Mouse (Mus musculus): ENCODE data around the gene Cd47. TPM values are rescaled to one million over a fixed set of nuclear protein-coding genes. Genes with fewer than 3 reads are reported as not detected.

Gene Cd47
- total RNA-seq (2021): 126 and 128 TPM in 2 replicates
- long read RNA-seq, experiment 1, full-length matches to known transcripts: 75 of 299 reads
- long read RNA-seq, experiment 1, partial matches to known transcripts: 3 of 299 reads
- long read RNA-seq, experiment 1, other reads (novel, unspliced or antisense): 221 of 299 reads
- long read RNA-seq, experiment 2, full-length matches to known transcripts: 49 of 195 reads
- long read RNA-seq, experiment 2, partial matches to known transcripts: 7 of 195 reads
- long read RNA-seq, experiment 2, other reads (novel, unspliced or antisense): 139 of 195 reads

DNA sequence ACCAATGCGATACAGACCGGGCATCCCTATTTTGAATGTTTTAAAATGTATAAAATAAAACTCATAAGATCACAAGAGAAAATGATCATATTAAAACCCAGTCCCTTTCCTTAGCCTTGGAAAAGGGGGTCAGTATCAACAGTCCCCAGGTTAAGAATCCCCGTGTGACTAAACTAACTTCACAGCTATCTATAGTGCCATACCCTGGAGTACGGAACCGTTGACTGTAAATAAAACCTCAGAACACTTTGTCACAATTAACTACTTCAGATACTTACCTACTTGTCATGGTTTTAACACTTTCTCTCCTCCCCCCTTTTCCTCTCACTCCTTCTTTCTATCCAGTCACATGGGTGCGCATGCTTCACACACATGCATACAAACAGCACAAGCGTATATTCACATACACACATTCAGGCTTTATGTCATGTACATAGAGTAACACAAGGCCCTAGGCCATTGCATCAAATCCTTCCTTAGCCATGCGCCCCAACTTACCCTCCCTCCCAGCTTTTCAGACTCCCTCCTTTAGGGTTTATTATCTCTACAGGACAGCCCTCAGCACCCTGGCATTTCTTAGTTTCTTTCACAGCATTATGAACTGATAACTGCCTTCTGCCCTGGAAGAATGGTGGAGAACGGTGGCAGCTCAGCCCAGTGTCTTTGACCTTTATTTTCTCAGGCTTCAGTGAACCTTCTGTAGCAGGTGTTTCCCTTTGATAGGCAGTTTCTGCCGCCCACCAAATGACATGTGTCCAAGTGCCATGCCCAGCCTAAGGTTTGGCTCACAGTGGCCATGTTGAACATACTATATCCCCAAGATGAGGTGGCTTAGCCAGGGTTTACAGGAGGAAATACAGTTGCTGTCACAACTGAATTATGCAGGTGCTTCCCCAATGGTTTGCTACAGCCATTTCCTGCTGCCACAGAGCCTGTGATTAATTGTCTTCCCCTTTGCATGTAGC lies at the start of gene Cd47:
Cd47 (plus strand) TSS at position 937 of the 965 bp plus-strand sequence.
- peak; percentile 25 for DNase-seq

DNA sequence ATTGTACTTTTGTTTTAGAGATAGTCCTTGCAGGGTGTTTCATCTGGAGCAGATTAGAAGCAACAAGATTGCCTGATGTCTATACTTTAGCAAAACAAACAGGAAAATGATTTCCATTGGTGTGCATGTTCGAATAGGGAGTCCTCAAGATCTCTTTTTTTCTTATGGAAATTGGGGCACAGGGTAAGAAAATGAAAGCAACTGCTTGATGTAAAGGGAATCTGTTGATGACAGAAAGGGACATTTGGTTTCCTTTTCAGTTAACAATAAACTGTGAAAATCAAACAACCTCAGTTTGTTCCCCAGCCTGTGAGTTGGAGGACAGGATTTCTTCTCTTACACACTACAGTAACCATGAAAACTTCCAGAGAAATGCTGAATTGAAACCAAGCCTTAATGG lies 47.4 kb upstream of the Cd47 start:
- no peak for DNase-seq

DNA sequence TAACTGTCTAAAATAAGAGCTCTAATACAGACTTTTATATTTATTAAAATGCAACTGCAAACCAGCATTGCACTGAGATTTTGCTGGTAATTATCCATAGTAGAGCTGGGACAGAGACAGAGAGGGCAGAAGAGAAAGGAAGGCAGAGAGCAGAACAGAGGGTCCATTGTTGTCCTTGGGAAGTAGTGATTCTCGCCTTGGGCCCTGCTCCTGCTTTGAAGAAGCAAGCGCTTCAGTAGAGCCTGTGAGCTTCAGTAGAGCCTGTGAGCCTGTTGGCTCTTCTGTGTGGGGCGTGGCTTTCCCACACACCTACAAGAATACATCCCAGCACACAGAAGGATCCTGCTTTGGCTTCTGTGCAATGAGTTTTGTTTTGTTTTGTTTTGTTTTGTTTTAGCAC lies 47.0 kb upstream of the Cd47 start:
- DNase-seq: no peak

DNA sequence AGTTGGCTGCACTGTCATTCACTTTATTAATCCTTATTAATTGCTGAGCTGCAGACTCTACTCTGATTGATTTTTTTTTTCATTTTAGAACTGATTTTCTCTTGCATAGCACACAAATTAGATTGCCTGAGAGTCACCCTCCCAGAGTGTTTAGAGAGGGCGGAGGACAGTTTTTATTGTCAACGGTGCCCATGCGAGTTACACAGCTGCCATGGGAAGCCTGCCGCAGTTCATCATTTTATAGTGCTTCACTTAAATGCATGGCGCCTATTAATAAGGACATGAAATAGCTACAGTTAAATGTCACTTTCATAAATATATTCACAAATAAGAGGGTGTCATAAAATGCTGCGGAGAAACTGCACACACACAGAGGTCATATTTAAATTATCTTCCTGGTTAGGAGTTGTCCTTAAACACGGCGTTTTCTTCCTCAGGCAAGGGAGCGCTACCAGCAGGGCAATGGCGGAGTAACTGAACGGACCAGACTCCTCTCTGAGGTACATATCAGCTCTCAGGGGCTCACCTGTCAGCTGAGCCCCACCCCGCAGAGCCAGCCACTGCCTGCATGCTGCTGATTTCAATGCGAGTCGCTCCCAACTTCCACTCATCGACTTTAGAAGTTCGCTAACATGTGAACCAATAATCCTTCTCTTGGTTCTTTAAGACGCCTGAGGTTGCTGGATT lies 39.7 kb upstream of the Cd47 start:
- DNase-seq: no peak

DNA sequence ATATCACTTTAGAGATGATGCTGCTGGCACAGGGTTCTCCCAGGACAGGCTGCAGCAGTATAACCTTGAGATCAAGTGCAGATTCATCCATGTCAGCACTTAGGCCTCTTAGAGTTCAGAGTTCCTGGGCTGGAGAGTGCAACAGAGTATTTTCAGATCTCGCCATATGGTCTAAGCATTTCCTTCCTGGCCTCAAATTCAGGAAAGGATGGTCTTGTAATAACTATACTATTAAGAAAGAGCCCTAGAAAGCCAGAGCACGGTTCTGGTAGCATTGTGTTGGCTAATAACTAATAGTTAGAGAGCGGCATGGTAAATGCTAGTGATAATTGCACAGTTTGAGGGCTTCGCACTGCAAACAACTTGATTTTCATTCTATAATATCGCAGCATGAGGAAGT lies 38.4 kb upstream of the Cd47 start:
- DNase-seq: no peak

DNA sequence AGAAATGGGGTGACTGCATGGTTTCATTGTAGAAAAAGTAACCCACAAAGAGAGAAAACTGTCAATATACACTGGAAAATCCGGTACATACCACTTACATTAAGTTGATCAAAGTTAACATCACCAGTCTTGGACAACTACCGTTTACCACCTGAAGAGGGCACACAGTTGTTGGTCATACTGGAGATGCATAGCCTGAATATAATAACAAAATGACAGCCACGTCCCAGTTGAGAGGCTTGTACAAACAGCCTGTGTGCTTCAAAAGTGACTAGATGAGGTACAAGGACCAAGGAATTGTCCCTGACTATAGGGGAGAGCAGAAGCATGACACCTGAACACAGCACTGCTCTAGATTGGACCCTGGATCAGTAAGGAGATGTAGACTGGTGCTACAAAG lies 34.0 kb upstream of the Cd47 start:
- peak; percentile 49 for DNase-seq

DNA sequence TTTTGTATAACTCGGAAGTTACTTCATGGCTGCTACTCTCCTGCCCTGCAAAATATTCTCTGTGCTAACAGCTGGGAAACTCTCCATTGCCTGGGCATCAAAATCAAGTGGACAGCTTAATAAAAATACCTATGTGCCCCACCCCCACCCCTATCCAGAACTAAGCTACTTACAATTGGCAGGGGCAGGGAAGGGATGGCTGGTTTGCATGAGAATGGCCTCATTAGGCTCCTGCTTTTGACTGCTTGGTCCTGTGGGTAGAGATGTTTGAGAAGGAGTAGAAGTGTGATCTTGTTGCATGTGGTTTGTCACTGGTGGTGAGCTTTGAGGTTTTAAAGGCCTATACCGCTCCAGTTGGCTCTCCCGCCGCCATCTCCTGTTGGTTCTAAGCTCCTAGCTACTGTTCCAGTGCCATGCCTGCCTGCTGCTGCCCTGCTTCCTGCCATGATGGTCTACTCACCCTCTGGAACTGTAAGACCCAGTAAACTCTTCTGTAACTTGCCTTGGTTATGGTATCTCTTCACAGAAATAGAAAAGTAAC lies 31.8 kb upstream of the Cd47 start:
- no peak for DNase-seq

DNA sequence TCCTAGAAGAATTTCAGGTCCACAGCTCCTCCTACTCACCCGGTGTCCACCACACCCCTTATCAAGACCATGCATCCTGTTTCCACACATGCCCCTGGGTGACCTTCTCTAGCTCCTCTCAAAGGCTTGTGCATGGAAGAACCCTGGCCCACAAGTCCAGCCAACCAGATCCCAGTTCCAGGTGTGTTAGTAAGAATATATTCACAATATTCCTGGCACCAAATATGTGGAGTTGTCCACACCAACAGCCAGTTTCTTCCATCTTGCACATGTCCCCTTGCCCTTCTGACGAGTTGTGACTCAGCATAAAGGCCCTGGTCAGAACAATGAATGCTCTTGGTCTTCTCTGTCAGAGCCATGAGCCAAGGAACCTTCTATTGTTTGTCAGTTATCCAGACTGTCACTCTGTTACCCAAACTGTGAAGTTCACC lies 30.5 kb upstream of the Cd47 start:
- DNase-seq: no peak

DNA sequence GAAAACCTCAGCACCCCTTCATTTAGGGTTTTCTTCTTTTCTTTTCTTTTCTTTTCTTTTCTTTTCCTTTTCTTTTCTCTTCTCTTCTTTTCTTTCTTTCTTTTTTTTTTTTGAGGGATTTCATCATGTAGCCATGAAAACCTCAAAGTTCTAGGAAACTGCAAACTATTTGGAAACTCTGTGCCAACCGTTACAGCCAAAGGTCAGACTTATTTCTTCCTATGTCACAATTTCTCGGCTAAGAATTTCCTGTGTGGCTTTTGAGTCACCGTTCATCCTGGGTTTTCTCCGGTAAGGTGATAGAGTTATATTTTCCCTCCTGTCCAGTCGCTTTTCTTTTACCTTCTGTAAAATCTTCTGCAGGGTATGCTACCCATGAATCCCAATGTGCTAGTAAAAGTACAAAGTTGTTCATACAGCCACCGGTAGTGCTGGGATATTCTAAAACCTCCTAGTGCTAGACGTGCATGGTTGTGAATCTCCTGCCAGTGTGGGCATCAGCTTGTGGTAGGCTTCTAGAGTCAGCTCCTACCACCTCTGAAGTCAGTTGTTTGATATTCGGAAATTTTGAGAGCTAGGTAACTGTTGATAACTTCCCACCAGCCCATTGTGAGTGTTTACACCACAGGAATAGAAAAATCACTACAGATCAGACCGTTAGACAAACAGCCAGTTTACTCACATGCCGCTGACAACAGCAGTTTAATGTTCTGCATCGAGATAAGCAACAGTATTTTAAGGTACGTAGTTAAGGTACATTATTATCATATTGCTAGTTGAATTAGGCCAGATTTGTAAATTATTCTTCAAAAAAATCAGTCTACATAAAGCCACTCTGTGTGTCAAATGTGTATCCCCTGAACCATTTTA lies 29.8 kb upstream of the Cd47 start:
- DNase-seq: no peak

DNA sequence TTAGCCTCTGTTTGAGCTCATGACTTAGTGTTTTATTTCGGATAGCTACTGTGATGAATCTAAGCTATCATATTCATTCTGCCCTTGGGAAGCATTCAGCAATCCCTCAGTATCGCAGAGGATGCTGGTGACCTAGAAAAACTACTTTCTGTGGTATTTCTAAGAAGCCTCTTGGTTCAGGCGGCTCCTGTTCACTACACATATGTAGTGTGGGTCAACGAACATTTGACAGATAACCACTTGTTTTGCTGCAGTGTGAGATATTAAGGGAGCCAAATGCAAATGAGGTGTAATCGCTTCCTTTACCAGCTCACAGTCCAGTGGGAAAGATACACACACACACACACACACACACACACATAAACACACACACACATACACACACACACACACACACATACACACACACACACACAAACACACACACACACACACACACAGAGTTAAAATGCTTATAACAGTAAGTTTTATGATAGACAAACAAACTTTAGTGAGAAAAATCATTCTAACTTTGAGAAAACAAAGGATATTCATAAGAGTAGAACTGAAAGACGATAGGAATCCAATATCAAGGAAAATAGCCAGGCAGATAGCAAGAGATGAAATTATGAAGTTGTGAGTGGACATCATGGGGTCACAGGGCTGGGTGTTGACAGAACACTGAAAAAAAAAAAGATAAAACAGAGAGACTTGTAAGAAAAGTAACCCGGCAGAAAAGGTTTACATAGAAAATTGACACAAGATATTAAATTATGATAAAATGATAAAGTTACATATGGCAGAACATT lies 28.5 kb upstream of the Cd47 start:
- no peak for DNase-seq

DNA sequence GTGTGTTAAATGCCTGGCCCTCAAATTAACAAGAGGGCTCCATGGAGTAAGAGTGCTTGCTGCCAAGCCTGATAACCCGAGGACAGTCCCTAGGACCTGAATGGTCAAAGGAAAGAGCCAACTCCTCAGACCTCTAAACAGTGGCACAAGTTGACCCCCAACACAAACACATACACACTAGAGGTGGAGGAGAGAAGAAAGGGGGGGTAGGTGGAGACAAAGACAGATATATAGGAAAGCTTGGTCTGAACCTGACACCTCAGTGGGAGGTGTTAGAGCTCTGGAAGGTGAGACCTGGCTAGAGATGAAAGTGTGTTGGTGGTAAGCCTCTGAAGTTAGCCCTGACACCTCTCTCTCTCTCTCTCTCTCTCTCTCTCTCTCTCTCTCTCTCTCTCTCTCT lies 27.8 kb upstream of the Cd47 start:
- DNase-seq: no peak

DNA sequence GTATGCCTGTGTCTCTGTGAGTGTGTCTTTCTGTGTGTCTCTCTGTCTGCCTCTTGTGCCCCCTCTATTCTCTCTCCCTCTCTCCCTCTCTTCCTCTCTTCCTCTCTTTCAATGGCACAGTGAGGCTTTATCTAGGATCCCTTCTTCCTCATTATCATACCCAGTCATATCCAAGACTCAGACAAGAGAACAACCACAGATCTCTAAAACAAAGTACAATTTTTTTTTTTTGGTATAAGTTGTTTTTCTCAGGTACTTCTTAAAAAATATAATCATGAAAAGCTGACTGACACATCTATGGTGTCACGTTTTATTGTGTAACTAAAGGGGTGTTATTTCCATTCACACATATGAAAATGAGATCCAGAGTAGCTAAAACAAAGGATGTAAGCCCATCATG lies 27.3 kb upstream of the Cd47 start:
- DNase-seq: no peak

DNA sequence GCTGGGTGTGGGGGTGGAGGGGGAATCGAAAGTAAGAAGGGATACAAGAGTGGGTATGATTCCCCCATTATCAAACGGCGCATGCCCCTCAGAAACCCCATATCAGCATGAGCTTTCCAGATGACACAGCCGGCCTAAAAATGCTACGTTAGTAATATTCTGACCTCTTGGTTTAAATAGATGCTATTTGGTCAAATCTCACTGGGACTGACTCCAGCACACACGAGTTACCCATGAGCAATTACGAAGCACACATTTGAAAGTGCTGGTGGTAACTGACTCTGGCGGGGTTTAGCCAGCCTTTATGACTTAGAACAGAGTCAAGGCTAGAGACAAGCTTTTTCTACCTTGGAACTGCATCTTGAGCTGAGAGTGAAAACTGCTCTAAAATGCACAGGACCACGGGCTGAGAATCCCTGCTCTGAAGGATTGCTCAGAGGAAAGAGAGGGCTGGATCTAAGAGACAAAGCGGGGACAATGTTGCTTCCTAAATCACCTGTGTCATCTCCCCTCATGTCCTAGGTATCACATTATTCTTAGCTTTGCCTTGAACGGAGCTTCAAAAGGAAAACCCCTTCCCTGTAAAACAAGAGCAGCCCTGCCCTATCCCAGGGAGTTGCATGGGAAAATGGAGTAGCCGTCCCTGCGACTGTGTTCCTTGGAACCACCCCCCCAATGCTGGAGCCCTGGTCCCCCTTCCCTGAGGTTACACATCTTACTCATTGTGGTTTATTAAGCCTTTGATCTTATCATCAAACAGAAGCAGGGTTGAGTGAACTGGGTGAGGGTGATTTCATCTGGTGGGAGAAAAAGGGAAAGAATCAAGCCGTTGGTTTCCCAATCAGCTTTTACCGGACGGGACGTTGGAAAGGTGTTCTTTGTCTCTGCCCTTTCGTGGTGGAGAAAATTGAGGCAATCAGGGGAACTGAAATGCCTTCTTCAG lies 26.0 kb upstream of the Cd47 start:
- DNase-seq: no peak

DNA sequence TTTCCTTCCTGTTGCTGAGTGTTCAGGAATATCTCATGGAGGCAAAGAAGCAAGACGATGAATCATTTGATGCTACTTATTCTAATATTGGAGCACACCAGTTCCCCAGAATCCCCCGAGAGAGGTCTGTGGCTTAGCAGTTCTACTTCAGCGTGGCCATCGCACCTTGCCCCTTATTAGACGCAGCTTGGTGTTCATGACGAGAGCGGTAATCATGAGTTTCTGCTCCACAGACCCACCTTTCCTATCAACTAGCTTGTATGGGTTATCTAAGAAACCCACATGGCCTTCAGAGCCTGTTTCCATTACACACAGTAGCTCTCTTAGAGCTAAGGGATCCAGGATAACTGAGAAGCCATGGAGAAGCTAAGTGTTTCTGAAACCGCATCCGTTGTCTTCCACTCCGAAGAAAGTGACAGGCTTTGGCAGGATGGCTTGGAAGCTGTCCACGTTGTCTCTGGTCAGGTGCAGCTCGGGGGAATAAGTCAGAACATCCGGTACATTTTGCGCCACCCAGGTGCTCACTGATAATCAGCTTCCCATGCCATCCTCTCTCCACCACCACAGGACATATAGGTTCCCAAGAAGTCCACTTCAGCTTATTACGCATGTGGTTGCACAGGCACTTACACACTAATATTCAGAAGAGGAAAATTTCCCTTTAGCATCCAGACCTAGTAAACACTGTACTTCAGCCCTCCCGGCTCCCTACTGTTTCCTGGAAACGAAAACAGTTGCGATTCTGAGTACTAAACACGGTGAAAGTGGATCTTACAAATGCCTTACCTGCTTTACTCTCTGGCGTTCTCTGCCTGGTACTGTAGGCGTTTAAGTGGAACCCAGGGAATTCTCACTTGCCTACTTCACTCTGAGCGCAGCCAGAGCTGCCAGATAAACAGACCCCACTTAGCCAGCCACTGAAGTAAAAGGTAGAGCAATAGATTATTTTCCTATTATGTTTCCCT lies 25.0 kb upstream of the Cd47 start:
- no peak for DNase-seq

DNA sequence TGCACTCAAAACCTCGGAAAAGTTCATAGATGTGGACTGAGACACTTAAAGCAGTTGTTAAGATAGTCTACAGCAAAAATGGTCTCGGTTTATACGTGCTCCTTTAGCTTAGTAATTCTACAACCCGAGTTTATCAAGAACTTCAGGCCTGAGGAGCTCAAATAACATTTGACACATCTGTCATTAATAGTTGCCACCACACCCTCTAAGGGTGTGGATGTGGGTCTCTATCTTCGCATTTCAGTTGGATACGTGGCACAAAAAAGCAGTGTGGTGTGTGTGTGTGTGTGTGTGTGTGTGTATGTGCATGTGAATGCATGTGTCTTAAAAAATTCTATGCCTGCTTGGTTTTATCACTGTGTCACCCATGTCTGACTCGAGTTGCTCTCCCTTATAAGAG lies 23.4 kb upstream of the Cd47 start:
- no peak for DNase-seq

DNA sequence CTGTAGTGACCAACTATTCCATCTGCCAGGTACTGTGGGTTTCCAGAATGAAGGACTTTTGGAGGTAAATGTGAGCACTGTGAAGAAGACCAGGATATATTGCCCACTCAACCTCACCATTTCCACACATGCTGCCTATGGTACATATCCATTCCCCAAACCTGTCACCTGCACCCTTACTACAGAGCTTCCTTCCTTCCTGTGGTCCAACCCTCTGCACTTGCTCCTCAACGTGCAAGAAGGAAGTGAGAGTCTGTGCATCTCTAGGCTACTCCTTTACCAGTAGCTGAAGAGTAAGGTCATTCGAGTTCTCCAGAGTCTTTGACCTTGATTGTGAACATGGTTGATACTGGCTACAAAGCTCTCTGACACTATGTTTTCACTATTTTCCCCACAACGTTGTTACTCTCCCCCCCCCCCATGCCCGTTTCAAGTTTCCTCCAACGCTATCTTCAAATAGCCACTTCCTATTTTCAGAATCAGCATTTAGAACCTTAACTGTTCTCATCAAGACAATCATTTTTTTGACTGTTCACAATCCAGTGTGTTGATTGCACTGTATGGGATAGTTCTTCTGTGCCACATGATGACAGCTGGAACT lies 18.7 kb upstream of the Cd47 start:
- DNase-seq: no peak

DNA sequence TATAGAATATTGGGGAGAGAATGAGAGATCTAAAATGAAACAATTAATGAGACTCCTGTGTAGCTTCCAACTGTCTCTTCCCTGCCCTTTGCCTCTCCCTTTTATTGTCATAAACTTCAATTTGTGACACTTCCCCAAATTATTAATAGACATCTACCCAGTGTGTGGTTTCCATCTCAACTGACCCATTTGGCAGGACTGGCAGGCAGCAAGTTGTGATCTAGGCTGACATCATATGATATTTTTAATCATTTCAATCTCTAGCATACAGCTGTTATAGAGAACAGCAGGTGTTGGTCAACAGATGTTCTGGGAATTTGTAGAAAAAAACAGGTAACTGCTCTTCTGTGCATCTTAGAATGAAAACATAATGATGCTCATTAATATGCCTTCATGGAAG lies 17.0 kb upstream of the Cd47 start:
- DNase-seq: no peak

DNA sequence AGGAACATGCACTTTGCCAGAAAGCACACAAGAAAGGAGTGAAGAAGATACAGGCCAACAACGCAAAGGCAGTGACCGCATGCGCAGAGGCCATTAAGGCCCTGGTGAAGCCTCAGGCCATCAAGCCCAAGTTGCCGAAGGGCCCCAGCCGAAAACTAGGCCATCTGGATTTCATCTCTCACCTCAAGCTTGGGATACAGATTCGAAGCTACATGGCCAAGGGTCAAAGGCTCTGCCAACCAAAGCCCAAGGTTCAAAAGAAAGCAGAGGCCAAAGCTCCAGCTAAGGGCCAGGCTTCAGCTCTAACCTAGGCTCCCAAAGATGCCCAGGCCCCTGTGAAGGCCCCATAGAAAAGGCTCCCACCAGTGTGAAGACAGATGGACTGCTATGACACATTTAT lies 14.2 kb upstream of the Cd47 start:
- no peak for DNase-seq

Measured in adrenal gland, postnatal 14 days (tissue).